Mouse (Mus musculus): ENCODE measurements around the gene Dcakd. TPM values are rescaled to one million over a fixed set of nuclear protein-coding genes. Genes with fewer than 3 reads are reported as not detected.

The Dcakd gene
- total RNA-seq, 2 experiments from 2014 or later, result 90.2 to 93.2 TPM

DNA sequence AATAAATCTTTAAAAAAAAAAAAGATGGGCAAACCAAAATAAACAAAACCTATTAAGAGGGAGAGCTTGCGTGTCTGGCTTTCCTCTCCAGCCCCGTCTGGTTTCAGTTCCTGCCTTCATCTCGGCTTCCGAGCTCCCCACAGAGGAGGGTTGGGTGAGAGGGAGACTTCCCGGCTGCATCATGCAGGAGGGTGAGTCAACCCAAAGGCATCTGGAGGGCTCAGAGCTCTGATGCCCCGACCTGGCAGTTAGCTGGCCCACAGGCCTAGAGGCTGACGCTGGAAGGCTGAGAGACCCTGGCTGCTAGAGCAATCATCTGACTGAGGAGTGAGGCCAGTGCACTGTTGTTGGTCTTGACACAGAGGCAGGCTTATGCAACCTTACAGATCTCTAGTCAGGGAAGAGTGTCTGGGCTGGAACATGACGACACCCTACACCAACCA lies 23.1 kb upstream of the Dcakd start:
- DNase-seq (ENCODE audit: low spot score in 2 of 2), result peak; percentile 53 to 65
- intact Hi-C loops (cut with DNase I), result no loop called here

DNA sequence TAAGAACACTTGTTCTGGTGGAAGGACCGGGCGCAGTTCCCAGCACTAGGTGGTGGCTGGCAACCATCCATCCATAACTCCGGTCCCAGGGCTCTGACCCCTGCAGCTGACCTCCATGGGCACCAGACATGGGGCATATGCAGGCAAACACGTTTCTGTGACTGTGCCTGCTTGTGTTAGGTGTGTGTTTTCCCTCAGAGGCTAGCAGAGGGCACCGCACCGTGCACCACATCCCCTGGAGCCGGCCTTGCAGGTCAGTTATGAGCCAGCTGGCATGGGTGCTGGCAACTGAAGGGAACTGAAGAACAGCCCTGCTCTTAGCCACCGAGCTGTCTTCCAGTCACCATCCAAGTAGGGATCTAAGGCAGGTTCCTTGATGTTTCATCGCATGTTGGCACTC lies 22.0 kb upstream of the Dcakd start:
- intact Hi-C loops (cut with DNase I), result no loop called here
- no peak for DNase-seq (ENCODE audit: low spot score in 2 of 2)

DNA sequence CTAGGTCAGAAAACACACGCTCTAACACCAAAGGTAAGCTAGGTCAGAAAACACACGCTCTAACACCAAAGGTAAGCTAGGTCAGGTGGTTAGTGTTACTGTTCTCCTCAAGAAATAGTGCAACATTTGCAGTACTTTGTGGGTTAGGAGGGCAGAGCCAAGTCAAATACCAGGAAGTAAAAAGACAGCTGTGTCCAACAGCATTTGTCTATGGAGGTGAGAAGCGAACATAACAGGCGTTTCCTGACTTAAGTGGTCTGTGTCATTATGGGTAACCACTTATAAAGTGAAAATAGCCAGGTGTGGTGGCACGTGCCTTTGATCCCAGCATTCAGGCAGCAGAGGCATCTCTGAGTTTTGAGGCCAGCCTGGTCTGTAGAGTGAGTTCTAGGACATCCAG lies 21.5 kb upstream of the Dcakd start:
- intact Hi-C loops (cut with DNase I), result no loop called here
- no peak for DNase-seq (ENCODE audit: low spot score in 2 of 2)

DNA sequence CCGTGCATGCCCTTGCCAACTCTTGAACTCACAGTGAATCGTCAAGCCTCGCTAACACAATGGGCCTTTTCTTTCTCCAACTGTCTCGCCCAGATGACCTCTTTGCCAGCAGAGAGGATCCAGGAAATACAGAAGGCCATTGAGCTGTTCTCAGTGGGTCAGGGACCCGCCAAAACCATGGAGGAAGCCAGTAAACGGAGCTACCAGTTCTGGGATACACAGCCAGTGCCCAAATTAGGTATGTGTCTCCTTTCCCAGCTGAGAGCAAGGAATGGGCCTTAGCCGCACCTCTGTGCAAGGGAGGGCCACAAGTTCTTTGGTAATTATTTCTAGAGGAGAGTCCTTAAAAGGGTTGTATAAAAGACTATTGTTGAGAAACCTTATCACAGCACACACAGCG lies 18.2 kb upstream of the Dcakd start:
- no peak for DNase-seq (ENCODE audit: low spot score in 2 of 2)
- intact Hi-C loops (cut with DNase I), result no loop called here

DNA sequence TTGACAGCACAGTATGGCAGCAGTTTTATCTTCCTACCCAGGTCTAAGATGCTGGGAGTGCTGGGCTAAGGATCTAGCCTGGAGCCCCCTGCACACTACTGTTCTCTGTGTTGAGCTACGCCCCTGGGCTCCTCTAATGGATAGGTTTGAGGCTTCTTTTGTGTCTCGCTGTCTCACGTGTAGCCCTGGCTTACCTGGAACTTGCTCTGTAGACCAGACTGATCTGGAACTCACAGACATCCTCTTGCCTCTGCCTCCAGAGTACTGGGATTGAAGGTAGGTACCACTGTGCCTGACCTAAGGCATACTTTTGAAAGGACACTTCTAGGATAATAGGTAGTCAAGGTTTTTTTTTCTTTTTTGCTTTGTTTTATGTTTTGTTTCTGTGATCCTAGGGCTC lies 15.8 kb upstream of the Dcakd start:
- intact Hi-C loops (cut with DNase I), result no loop called here
- no peak for DNase-seq (ENCODE audit: low spot score in 2 of 2)

DNA sequence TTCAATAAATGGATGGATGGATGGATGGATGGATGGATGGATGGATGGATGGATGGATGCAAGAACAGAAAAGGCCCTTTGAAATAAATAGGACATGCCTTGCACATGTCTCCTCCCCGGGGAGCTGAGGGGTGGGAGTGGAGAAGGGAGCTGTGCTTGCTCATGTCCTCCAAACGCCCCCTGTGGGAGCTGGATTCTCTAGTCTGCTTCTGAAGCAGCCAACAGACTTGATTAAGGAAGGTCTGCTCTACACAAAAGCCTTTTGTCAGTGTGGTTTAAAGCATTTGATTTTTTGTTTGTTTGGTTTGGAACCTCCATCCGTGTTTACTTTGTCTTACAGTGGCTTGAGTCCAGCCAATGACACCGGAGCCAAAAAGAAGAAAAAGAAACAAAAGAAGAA lies 14.7 kb upstream of the Dcakd start:
- DNase-seq (ENCODE audit: low spot score in 2 of 2), result no peak
- intact Hi-C loops (cut with DNase I), result no loop called here

DNA sequence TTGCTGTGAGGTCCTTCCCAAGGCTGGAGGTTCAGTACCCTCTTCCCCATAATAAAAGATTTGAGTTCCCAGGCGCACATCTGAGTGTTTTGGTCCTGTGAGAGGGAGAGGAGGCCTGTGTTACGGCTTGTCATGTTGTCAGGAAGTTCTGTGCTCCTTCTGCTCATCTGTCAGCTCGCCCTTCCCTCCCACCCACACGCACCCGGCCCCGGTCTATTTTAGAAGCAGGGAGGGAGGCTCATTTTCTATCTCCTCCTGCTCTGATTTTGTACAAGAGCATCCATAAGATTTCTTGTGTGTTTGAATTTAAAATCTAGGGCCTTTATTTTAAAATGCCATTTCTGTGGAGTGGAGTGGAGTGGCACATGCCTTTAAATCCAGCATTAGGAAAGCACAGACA lies 9.9 kb upstream of the Dcakd start:
- DNase-seq (ENCODE audit: low spot score in 2 of 2), result peak; percentile 58 to 78
- intact Hi-C loops (cut with DNase I), result no loop called here

DNA sequence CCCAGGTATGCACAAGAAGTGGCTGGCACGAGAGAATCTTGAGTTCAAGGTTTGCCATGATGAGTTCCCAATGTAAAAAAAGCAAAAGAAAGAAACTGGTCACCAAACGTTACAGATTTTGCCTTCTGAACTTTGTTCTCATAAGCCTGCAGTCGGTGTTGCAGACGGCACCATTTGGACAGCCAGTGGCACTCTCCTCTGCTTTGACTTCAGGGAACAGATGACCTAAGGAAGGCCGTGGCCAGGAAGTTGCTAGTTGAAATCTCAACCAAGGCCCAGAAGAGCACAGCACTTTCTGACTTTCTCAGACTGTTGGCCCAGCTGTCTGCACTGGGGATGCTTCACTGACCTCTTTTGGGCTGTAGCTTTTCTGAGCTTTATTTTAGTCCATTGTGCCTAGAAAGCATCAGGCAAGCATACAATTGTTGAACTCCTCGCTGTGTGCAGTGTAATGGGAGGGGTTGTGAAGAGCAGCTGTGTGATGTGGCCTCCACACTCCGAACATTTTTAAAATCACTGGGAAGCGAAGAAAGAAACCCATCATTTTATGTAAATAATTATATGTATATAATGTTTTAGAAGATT lies 8.8 kb upstream of the Dcakd start:
- DNase-seq (ENCODE audit: low spot score in 2 of 2), result no peak
- intact Hi-C loops (cut with DNase I), result no loop called here

DNA sequence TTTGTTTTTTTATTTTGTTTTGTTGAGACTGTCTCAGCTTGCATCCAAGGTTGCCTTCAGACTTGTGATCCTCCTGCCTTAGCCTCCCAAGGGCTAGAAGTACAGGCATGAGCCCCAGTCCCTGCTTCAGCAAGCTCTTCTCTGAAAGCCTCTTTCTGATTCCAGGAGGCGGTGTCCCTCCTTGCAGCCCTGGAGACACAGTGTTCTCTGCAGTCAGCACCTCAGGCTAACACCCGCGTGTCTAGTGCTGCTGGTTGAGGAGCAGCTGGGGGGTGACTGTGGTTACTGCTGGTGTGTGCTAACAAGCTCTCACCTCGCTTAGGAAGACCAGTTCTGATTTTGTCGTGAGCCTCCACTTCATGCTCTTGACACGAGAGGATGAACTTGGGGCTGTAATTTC lies 6.9 kb upstream of the Dcakd start:
- intact Hi-C loops (cut with DNase I), result no loop called here
- peak in 1 of 2 experiments; percentile 60 for DNase-seq (ENCODE audit: low spot score in 2 of 2)

DNA sequence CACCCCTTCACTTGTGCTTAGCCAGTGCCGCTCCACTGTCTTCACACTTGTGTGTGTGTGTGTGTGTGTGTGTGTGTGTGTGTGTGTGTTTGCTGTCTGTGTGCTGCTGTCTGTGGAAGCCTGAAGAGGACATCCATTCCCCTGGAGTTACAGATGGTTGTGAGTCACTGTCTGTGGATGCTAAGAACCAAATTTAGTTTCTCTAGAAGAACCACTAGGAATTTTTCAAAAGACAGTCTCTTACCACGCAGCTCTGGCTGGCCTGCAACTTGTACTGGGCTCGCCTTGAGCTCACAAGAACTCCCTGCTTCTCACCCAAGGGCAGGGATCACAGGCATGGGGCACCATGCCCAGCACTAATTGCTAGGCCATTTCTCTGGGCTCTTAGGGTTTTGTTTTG lies 4.9 kb upstream of the Dcakd start:
- intact Hi-C loops (cut with DNase I), result no loop called here
- DNase-seq (ENCODE audit: low spot score in 2 of 2), result peak; percentile 68 to 79

DNA sequence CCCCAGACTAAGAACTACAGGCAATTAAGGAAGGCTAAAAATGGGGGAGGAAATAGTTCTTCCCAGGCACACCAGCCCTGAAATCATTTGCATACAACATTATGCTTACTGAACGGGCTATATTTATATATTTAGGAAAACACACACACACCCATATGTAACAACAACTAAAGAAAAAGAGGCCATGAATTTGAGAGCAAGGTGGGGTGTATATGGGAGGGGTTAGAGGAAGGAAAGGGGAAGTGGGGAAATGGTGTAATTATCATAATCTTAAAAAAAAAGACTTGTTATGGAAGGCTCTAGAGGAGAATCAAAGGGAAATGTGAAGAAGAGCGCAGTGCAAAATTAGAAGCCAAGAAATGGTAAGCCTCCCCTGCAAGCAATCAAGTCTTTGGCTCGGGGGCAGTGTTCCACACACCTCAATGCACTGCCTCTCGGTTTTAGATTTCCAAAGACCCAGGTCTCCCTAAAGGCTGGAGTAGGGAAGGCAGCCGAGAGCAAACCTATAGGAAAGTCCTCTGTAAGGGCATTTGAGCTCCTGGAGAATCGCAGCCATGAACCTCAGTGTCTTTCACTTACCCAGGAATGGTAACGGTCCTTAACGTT lies 460 bp downstream of the Dcakd start:
- intact Hi-C loops (cut with DNase I), result no loop called here

DNA sequence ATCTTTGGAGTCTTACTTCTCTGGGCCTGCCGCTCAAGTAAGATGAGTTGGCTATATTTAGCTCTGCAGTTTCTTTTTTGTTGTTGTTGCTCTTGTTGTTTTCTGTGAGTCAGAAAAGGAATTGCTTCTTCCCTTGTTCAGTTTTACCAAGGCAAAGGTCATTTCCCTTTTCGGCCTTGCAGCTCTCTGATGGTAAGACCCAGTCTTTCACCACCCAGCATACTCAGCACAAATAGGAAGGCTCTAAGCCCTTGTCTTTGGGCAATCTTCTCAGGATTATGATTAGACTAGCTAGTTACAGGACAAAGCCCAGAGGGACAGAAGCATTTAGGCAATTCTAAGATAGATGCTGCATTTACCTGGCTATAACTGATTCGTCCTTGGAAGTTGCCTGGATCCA lies 1.2 kb downstream of the Dcakd start:
- intact Hi-C loops (cut with DNase I), result no loop called here
- no peak for DNase-seq (ENCODE audit: low spot score in 2 of 2)

More for the DNA sequence above, 460 bp downstream of the Dcakd start:
- DNase-seq (ENCODE audit: low spot score in 2 of 2), result no peak

DNA sequence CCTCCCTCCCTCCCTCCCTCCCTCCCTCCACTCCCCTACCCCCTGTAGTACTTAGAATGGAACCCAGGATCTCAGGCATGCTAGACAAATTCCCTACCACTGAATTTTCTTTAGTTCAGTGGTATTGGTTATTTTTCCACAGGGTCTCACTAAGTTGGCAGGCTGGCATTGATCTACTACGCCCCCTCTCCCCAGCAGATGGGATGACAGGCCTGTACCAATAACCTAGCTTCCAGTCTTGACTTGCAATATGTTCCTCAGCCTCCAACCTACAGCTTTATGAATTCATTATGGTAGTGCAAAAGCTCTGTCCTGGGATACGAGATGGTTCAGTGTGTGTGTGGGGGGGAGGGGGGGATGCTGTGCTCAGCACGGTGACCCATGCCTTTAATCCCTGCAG lies 4.2 kb downstream of the Dcakd start:
- intact Hi-C loops (cut with DNase I), result no loop called here
- DNase-seq (ENCODE audit: low spot score in 2 of 2), result no peak

DNA sequence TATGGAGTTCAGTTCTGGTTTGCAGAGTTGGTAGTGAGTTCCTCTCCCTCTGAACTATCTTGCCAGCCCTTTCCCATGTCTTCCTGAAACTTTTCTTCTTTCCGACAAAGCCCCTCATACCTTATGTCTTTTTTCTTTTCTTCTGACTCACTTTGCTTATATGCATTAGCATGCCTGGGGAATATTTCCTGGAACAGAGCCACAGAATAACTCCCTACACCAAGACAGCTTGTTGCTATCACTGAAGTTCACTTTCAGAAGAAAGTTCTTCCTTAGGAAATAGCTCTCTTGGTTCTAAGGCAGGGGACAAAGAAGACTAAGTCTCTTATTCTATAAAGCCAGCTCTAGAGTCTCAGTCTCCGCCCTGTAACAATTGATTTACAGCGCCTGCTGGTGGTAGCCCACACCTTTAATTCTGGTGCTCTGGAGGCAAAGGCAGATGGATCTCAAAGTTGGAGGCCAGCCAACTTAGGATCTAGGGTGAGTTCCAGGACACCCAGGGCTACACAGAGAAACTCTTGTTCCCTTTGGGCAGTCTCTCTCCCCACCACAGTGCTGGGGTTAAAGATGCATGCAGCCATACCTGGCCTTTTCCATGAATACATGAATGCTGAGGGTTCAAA lies 7.3 kb downstream of the Dcakd start:
- intact Hi-C loops (cut with DNase I), result no loop called here
- no peak for DNase-seq (ENCODE audit: low spot score in 2 of 2)

DNA sequence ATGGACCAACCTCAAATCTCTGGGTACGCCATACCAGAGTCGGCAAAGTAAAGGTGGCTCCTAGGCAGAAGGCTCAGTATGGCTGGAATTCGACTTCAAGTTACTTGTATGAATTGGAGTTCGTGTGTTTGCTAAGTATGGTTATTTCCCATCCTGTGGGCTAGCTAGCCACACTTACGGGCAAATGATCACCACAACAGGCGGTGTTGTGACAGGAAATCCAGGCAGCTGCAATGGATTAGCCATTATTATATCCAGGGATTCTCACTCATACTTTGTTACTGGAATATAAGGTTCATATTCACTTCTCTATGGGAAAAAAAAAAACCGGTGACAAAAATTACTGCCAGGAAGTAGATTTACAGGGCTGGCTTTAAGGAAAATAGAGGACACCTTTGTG lies 8.8 kb downstream of the Dcakd start:
- intact Hi-C loops (cut with DNase I), result no loop called here

DNA sequence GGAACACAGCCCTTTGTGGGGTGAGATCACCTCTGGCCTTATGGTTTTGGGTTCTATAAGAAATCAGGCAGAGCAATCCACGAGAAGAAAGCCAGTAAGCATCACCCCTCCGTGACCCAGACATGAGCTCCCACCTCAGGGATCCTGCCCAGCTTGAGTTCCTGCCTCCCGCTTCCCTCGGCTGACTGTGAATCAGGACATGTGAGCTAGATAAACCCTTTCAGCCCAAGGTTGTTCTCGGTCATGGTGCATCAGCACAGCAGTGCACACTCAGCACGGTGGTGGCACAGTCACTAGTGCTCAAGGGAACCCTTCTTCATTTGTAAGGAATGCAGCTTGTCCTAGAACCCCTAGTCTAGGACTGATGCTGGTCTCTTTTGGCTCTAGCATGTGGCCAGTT lies 9.3 kb downstream of the Dcakd start:
- no peak for DNase-seq (ENCODE audit: low spot score in 2 of 2)
- intact Hi-C loops (cut with DNase I), result no loop called here

More for the DNA sequence above, 8.8 kb downstream of the Dcakd start:
- DNase-seq (ENCODE audit: low spot score in 2 of 2), result no peak

DNA sequence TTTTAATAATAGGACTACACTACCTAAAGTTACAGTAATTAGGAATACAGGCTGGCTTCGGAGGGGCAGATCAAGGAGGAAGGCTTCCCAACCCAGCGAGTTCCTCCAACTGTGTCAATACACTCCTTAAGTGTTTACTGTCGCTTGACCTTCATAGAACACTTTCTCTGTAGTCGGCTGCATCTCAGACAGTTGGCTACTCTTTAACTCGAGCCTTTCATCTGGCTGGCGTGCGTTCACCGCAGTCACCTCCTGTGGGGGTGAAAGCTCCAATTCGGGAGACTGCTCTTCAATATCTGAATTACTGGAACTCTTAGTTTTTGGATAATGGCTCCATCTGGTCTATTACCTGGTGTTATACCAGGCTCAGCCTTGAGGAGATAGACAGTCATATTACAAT lies 10.5 kb downstream of the Dcakd start:
- intact Hi-C loops (cut with DNase I), result no loop called here
- no peak for DNase-seq (ENCODE audit: low spot score in 2 of 2)

DNA sequence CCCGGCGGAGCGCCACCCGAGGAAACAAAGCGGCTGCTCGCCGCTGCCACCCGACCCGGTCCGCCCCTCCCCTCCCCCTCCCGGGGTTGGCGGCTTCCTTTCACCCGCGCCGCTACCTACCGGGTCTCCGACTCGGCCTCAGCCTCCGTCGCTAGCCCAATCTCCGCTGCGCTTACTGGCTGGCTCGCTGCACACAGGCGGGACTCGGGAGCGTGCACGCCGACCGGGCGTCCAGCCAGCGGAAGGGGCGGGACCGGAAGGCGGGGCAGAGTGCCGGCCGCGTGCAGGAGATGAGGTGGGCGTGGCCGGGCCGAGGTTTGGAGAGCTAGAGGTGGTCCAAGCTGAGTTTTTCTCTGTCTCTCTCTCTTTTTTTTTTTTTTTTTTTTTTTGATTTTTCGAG lies 11.2 kb downstream of the Dcakd start:
- peak; percentile 96 to 98 for DNase-seq (ENCODE audit: low spot score in 2 of 2)
- intact Hi-C loops (cut with DNase I), result no loop called here

DNA sequence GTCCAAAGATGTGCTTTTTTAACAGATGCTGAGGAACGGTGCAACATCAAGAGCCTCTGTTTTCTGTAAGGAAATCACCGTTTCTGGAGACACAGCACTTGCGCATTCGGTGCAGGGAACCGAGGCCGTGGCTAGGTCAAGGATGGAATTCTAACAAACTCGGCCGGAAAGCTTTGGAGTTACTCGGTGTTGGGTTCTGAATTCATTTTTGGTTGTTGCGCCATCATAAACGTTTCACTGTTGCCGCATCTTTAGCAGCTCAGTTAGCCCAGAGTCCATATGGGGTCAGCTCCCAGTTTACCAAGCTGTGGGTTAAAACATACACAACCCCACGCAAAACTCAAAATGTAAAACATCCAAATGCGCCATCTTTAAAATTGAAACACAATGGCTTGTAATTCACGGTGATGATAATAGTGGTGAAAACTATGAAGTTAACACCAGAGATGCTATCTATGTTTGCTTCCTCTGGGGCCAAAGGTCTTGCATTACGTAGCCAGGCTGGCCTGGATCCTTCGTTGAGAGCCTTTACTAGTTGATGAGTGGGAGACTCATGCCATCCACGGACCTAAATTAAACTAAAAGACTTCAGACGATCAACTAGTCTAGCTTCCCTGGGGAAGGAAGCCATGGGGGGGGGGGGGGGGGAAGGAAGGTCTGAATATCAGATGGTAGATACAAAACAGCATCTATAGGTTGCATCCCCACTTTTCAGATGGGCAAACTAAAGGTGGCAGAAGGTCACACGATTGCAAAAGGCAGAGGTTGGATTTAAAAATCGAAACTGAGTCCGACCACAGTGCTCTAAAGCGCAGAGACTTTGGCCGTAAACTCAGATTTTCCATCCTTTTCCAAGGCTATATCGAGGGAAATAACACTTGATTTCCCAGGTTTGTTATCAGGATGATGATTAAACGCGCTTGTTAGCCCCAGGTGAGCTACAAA lies 12.0 kb downstream of the Dcakd start:
- DNase-seq (ENCODE audit: low spot score in 2 of 2), result no peak
- intact Hi-C loops (cut with DNase I), result no loop called here

DNA sequence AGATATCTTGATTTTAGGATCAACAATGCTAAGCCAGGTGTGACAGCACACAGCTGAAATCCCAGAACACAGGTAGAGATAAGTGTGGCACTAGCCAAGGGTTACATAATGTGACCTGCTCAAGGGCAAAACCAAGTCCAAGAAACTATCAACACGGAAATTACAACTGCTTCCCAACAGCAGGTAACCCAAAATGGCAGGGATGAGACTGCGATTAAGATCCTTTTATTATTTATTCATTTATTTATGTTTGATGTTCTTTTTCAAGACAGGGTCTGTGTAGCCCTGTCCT lies 17.0 kb downstream of the Dcakd start:
- intact Hi-C loops (cut with DNase I), result no loop called here
- DNase-seq (ENCODE audit: low spot score in 2 of 2), result no peak

All from left cerebral cortex, postnatal 14 days (tissue).